Comparison of ENCODE assay signal across 8 mouse cellular contexts in genomic region chrX:56597219-56597886, GRCm38 (mm10). TPM values are rescaled to one million over a fixed set of nuclear protein-coding genes. Genes with fewer than 3 reads are reported as not detected.
A peak's percentile ranks its signal among the peaks of the same experiment; 100 is the strongest.
DNase-seq lines count a peak whose midpoint lies in the region; ATAC-seq and TF ChIP-seq lines count a peak whose summit lies in the region.

No protein-coding gene starts in this region.

- no peak overlapping the region for H3K27ac ChIP-seq in ES-Bruce4 (ENCODE audit: insufficient read depth, low read length)
- H3K27ac ChIP-seq in embryonic facial prominence, embryonic 15.5 days (replicated peaks) = peak overlapping the region; percentile 66; the same call in 1 of the 2 replicates
- H3K27ac ChIP-seq in hindbrain, embryonic 16.5 days (ENCODE audit: low read depth, low read length) = peak overlapping the region; percentile 82
- peak overlapping the region; percentile 21 for H3K27ac ChIP-seq in liver, embryonic 14.5 days

- no peaks in the 10 kb centered on the region for H3K4me1 ChIP-seq in ES-Bruce4 (ENCODE audit: control insufficient read depth, insufficient read depth, low read length)
- 0 out of 2 replicates have a peak, but pooled peaks cover 4% of the 10 kb centered on the region for H3K4me1 ChIP-seq in embryonic facial prominence, embryonic 15.5 days
- peaks cover 6% of the 10 kb centered on the region; the same call in 1 of the 2 replicates for H3K4me1 ChIP-seq in hindbrain, embryonic 16.5 days (ENCODE audit: control insufficient read depth, insufficient read depth, low read depth, low read length)
- H3K4me1 ChIP-seq in liver, embryonic 14.5 days (replicated peaks; ENCODE audit: control insufficient read depth in 2 of 2, insufficient read depth in 2 of 2, low read length in 1 of 2) = peaks cover 0 to 2% of the 10 kb centered on the region in 2 experiments; a peak in 1 of 4 replicates

- no peak for TF ChIP-seq EP300 in ES-Bruce4 (IDR thresholded peaks at IDR 0.05; ENCODE audit: insufficient read depth, low read depth, low read length)
- TF ChIP-seq EP300 in liver, embryonic 14.5 days (IDR thresholded peaks at IDR 0.05; ENCODE audit: low read depth) = no peak

- H3K4me2 ChIP-seq in embryonic facial prominence, embryonic 15.5 days (replicated peaks) = peak overlapping the region; percentile 55
- H3K4me2 ChIP-seq in hindbrain, embryonic 16.5 days (ENCODE audit: low read length) = peak overlapping the region; percentile 59
- peak overlapping the region; percentile 71 for H3K4me2 ChIP-seq in liver, embryonic 14.5 days (ENCODE audit: low read depth)

- peak overlapping the region; percentile 99 for H3K4me3 ChIP-seq in ES-Bruce4 (ENCODE audit: low read depth, low read length)
- H3K4me3 ChIP-seq in embryonic facial prominence, embryonic 15.5 days (replicated peaks) = peak overlapping the region; percentile 69
- peak overlapping the region; percentile 69 for H3K4me3 ChIP-seq in hindbrain, embryonic 16.5 days (ENCODE audit: low read length)
- H3K4me3 ChIP-seq in liver, embryonic 14.5 days (ENCODE audit: insufficient read depth in 1 of 2, low read depth in 2 of 2, low read length in 2 of 2) = peak overlapping the region; percentile 77 to 98

- no peak for TF ChIP-seq POLR2A in ES-Bruce4 (IDR thresholded peaks at IDR 0.05; ENCODE audit: insufficient read depth, low read length)

- no peaks in the 10 kb centered on the region for H3K27me3 ChIP-seq in ES-Bruce4 (ENCODE audit: control insufficient read depth, insufficient read depth, low read length, poor library complexity, severe bottlenecking)
- H3K27me3 ChIP-seq in embryonic facial prominence, embryonic 15.5 days = no peaks in the 10 kb centered on the region
- H3K27me3 ChIP-seq in hindbrain, embryonic 16.5 days (replicated peaks; ENCODE audit: control insufficient read depth, insufficient read depth, low read length) = no peaks in the 10 kb centered on the region
- no peaks in the 10 kb centered on the region for H3K27me3 ChIP-seq in liver, embryonic 14.5 days (ENCODE audit: control insufficient read depth, insufficient read depth, low read length)

- TF ChIP-seq CTCF in ES-Bruce4 (IDR thresholded peaks at IDR 0.05; ENCODE audit: low read depth, low read length) = no peak
- peak; percentile 41 for TF ChIP-seq CTCF in liver, embryonic 14.5 days (IDR thresholded peaks at IDR 0.05; ENCODE audit: low read depth)

- peak overlapping the region; percentile 75 for H3K9ac ChIP-seq in ES-Bruce4 (ENCODE audit: low read depth, poor library complexity, severe bottlenecking)
- H3K9ac ChIP-seq in embryonic facial prominence, embryonic 15.5 days = peak overlapping the region; percentile 59
- H3K9ac ChIP-seq in hindbrain, embryonic 16.5 days (ENCODE audit: low read depth, low read length) = peak overlapping the region; percentile 81
- peak overlapping the region; percentile 81 for H3K9ac ChIP-seq in liver, embryonic 14.5 days (replicated peaks)

- H3K9me3 ChIP-seq in ES-Bruce4 (replicated peaks; ENCODE audit: control insufficient read depth, insufficient read depth, low read length, poor library complexity, severe bottlenecking) = no peaks in the 10 kb centered on the region
- no peaks in the 10 kb centered on the region for H3K9me3 ChIP-seq in embryonic facial prominence, embryonic 15.5 days (replicated peaks)
- no peaks in the 10 kb centered on the region for H3K9me3 ChIP-seq in hindbrain, embryonic 16.5 days (ENCODE audit: control insufficient read depth, low read length)
- H3K9me3 ChIP-seq in liver, embryonic 14.5 days (ENCODE audit: control insufficient read depth, low read length) = no peaks in the 10 kb centered on the region

- H3K36me3 ChIP-seq in ES-Bruce4 (ENCODE audit: control insufficient read depth, insufficient read depth, low read length, poor library complexity, severe bottlenecking) = no peaks in the 10 kb centered on the region
- no peaks in the 10 kb centered on the region for H3K36me3 ChIP-seq in embryonic facial prominence, embryonic 15.5 days
- no peaks in the 10 kb centered on the region for H3K36me3 ChIP-seq in hindbrain, embryonic 16.5 days (ENCODE audit: control insufficient read depth, insufficient read depth, low read length)
- H3K36me3 ChIP-seq in liver, embryonic 14.5 days (replicated peaks; ENCODE audit: control insufficient read depth, insufficient read depth, low read depth) = no peaks in the 10 kb centered on the region

- WGBS in embryonic facial prominence, embryonic 15.5 days = 14% methylated on average over 25 of the region's 25 CpGs
- WGBS in hindbrain, embryonic 16.5 days = 21% methylated on average over 25 of the region's 25 CpGs
- WGBS in liver, embryonic 14.5 days (ENCODE audit: insufficient replicate concordance) = 8% methylated on average over 25 of the region's 25 CpGs

- DNase-seq in cerebellum, postnatal 14 days = peak; percentile 26 to 33
- no peak for DNase-seq in cerebellum, postnatal 4 days (ENCODE audit: low spot score in 2 of 2)
- DNase-seq in liver, embryonic 14.5 days (ENCODE audit: low read depth in 3 of 3, low spot score in 3 of 3) = no peak

- peak; percentile 56 for ATAC-seq in embryonic facial prominence, embryonic 15.5 days (ENCODE audit: insufficient number of reproducible peaks, low FRiP score, low TSS enrichment, low read depth)
- ATAC-seq in hindbrain, embryonic 16.5 days = peak; percentile 75
- peak; percentile 52 for ATAC-seq in liver, embryonic 14.5 days (ENCODE audit: insufficient read depth)
- 0 out of 2 replicates have a peak, but pooled peaks have one; percentile 33 for ATAC-seq in monocyte, adult 5-6 weeks (replicated peaks; ENCODE audit: insufficient number of reproducible peaks, low FRiP score, low TSS enrichment, poor library complexity, severe bottlenecking)
- ATAC-seq in CD4-positive, CD25-positive, alpha-beta regulatory T cell, adult 4 months = no peak

RNA-seq across cellular contexts. Expression of gene Mmgt1, which starts 0.5 kb away (rescaled TPM):
- 21.0 and 21.1 TPM in 2 replicates for polyA plus RNA-seq in ES-Bruce4 (2011; ENCODE audit: insufficient read depth, insufficient read length, low read depth, missing spikeins)
- 24.6 and 24.8 TPM in 2 replicates for polyA plus RNA-seq in embryonic facial prominence, embryonic 15.5 days (2015; fragmentation: Nextera tagmentation; extraction: Ambion mirVana)
- 52.9 and 57.8 TPM in 2 replicates for polyA plus RNA-seq in hindbrain, embryonic 16.5 days (2015; fragmentation: Nextera tagmentation; extraction: Ambion mirVana)
- polyA plus RNA-seq in liver, embryonic 14.5 days (2012; rRNA removed) = 3.7 and 5.1 TPM in 2 replicates
- polyA plus RNA-seq in liver, embryonic 14.5 days (2014; fragmentation: Nextera tagmentation; extraction: Ambion mirVana) = 8.5 and 8.7 TPM in 2 replicates
- total RNA-seq in monocyte, adult 5-6 weeks (2017) = 7.4 to 9.4 TPM (median 8.1 TPM) in 3 replicates
- 1 to 10 TPM; 8.9 to 9.5 TPM for polyA plus RNA-seq in CD4-positive, CD25-positive, alpha-beta regulatory T cell, adult 4 months (2017; shearing (Covaris generic))

RNA-seq across cellular contexts. Expression of gene Slc9a6, which starts 12.2 kb away (rescaled TPM):
- polyA plus RNA-seq in ES-Bruce4 (2011; ENCODE audit: insufficient read depth, insufficient read length, low read depth, missing spikeins) = 9.9 and 10.0 TPM in 2 replicates
- 14.8 and 15.5 TPM in 2 replicates for polyA plus RNA-seq in embryonic facial prominence, embryonic 15.5 days (2015; fragmentation: Nextera tagmentation; extraction: Ambion mirVana)
- polyA plus RNA-seq in hindbrain, embryonic 16.5 days (2015; fragmentation: Nextera tagmentation; extraction: Ambion mirVana) = 75.7 and 79.0 TPM in 2 replicates
- 2.8 and 3.4 TPM in 2 replicates for polyA plus RNA-seq in liver, embryonic 14.5 days (2012; rRNA removed)
- polyA plus RNA-seq in liver, embryonic 14.5 days (2014; fragmentation: Nextera tagmentation; extraction: Ambion mirVana) = 2.5 and 4.0 TPM in 2 replicates
- 9.9 to 11.5 TPM (median 11.3 TPM) in 3 replicates for total RNA-seq in monocyte, adult 5-6 weeks (2017)
- polyA plus RNA-seq in CD4-positive, CD25-positive, alpha-beta regulatory T cell, adult 4 months (2017; shearing (Covaris generic)) = 1 to 10 TPM; 7.3 to 9.3 TPM

RNA-seq across cellular contexts. Expression of gene Gm648, which starts 47.9 kb away (rescaled TPM):
- polyA plus RNA-seq in ES-Bruce4 (2011; ENCODE audit: insufficient read depth, insufficient read length, low read depth, missing spikeins) = 1.1 TPM in 1 of 2 replicates, not detected in the other
- 0.21 TPM in 1 of 2 replicates, not detected in the other for polyA plus RNA-seq in embryonic facial prominence, embryonic 15.5 days (2015; fragmentation: Nextera tagmentation; extraction: Ambion mirVana)
- polyA plus RNA-seq in hindbrain, embryonic 16.5 days (2015; fragmentation: Nextera tagmentation; extraction: Ambion mirVana) = 0.15 TPM in 1 of 2 replicates, not detected in the other
- 0.04 TPM in 1 of 2 replicates, not detected in the other for polyA plus RNA-seq in liver, embryonic 14.5 days (2012; rRNA removed)
- polyA plus RNA-seq in liver, embryonic 14.5 days (2014; fragmentation: Nextera tagmentation; extraction: Ambion mirVana) = not detected in 2 replicates
- not detected in 3 replicates for total RNA-seq in monocyte, adult 5-6 weeks (2017)
- not detected for polyA plus RNA-seq in CD4-positive, CD25-positive, alpha-beta regulatory T cell, adult 4 months (2017; shearing (Covaris generic))

Comparison
In these comparisons a context has a peak if more than half of its experiments do, and no peak if none do; other contexts are left out.
1. DNase-seq: peak in cerebellum, postnatal 14 days (2 of 2); none in cerebellum, postnatal 4 days (0 of 2) and liver, embryonic 14.5 days (0 of 3).
2. Peak in every context shown above with its lines, with median percentiles within 50 percentile points of each other: H3K4me3 ChIP-seq, H3K9ac ChIP-seq and H3K4me2 ChIP-seq.